Comparison of ENCODE assay signal across 8 mouse cellular contexts in the genomic region with DNA sequence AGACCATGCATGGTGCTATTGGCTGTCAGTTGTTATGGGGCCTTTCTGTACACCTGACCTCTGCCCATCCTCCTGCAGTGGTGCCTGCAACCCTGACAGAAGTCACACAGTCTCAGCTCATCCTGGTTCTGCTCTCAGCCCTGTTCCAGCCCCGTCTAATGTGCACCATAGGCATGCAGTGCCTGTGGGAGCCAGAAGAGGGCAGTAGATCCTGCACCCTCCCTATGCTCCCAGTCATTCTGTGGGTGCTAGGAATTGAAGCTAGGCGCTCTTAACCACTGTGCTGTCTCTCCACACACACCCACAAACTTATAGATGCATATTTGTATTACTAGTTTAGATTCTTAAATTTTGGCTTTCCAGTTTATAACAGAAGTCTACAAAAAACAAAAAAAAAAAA. TPM values are rescaled to one million over a fixed set of nuclear protein-coding genes. Genes with fewer than 3 reads are reported as not detected.
DNase-seq lines count a peak whose midpoint lies in the region; ATAC-seq and TF ChIP-seq lines count a peak whose summit lies in the region.

No protein-coding gene starts in this region.

- H3ac ChIP-seq in C2C12 (ENCODE audit: control insufficient read depth, insufficient read length, low read depth) = no peak overlapping the region

- no peaks in the 10 kb centered on the region for H3K27me3 ChIP-seq in forebrain, embryonic 12.5 days
- no peaks in the 10 kb centered on the region for H3K27me3 ChIP-seq in forebrain, embryonic 15.5 days
- no peaks in the 10 kb centered on the region for H3K27me3 ChIP-seq in C2C12 (ENCODE audit: control insufficient read depth, insufficient read depth, insufficient read length)

- peak; percentile 21 to 46 for DNase-seq in heart, postnatal 14 days
- DNase-seq in left cerebral cortex, adult 18-20 months (ENCODE audit: low spot score in 2 of 2) = no peak
- no peak for DNase-seq in ovary, postnatal 14 days (ENCODE audit: low spot score)

- ATAC-seq in forebrain, embryonic 12.5 days (ENCODE audit: low FRiP score) = 0 out of 2 replicates have a peak, but pooled peaks have one; percentile 41
- no peak for ATAC-seq in forebrain, embryonic 15.5 days (replicated peaks)
- ATAC-seq in monocyte, adult 5-6 weeks (replicated peaks; ENCODE audit: insufficient number of reproducible peaks, low FRiP score, low TSS enrichment, poor library complexity, severe bottlenecking) = peak; percentile 93

- WGBS in forebrain, embryonic 12.5 days = 51% methylated on average over 2 of the region's 2 CpGs
- WGBS in forebrain, embryonic 15.5 days = 59% methylated on average over 2 of the region's 2 CpGs
- 72% methylated on average over 2 of the region's 2 CpGs for WGBS in bone marrow, adult 2 months

- no peaks in the 10 kb centered on the region for H3K79me2 ChIP-seq in C2C12 (ENCODE audit: control insufficient read depth, insufficient read depth)

- no peaks in the 10 kb centered on the region for H3K79me3 ChIP-seq in C2C12 (ENCODE audit: low read depth)

- H3K9me3 ChIP-seq in forebrain, embryonic 12.5 days = no peaks in the 10 kb centered on the region
- H3K9me3 ChIP-seq in forebrain, embryonic 15.5 days = no peaks in the 10 kb centered on the region

- intact Hi-C loops in heart, postnatal 14 days (cut with DNase I) = loop anchor here (5.0 kb wide), 3 partner anchors 50 to 155 kb away; a partner anchor contains a TSS

- no peak for TF ChIP-seq POLR2A in bone marrow, adult 2 months (IDR thresholded peaks at IDR 0.05; ENCODE audit: borderline replicate concordance, control insufficient read depth, low read depth, low read length)

- H3K36me3 ChIP-seq in forebrain, embryonic 12.5 days (replicated peaks) = peaks cover 60% of the 10 kb centered on the region
- H3K36me3 ChIP-seq in forebrain, embryonic 15.5 days = peaks cover 56% of the 10 kb centered on the region
- H3K36me3 ChIP-seq in C2C12 (ENCODE audit: control insufficient read depth, insufficient read depth) = no peaks in the 10 kb centered on the region

- no peak overlapping the region for H3K9ac ChIP-seq in forebrain, embryonic 12.5 days
- H3K9ac ChIP-seq in forebrain, embryonic 15.5 days (replicated peaks) = no peak overlapping the region

- H3K27ac ChIP-seq in forebrain, embryonic 12.5 days = no peak overlapping the region
- H3K27ac ChIP-seq in forebrain, embryonic 15.5 days (replicated peaks) = no peak overlapping the region
- no peak overlapping the region for H3K27ac ChIP-seq in bone marrow, adult 2 months (ENCODE audit: control insufficient read depth, insufficient read depth, low read depth, low read length, poor library complexity)

- TF ChIP-seq CTCF in C2C12 (IDR thresholded peaks at IDR 0.05; ENCODE audit: control insufficient read depth, insufficient read depth, insufficient read length) = peak; percentile 53
- peak; percentile 90 for TF ChIP-seq CTCF in bone marrow, adult 2 months (IDR thresholded peaks at IDR 0.05; ENCODE audit: control insufficient read depth, insufficient read depth, low read length)

- no peak overlapping the region for H3K4me2 ChIP-seq in forebrain, embryonic 12.5 days
- H3K4me2 ChIP-seq in forebrain, embryonic 15.5 days (replicated peaks) = no peak overlapping the region

- no peaks in the 10 kb centered on the region for H3K4me1 ChIP-seq in forebrain, embryonic 12.5 days
- no peaks in the 10 kb centered on the region for H3K4me1 ChIP-seq in forebrain, embryonic 15.5 days
- no peaks in the 10 kb centered on the region for H3K4me1 ChIP-seq in bone marrow, adult 2 months (ENCODE audit: control insufficient read depth, insufficient read depth, low read length)

- no peak overlapping the region for H3K4me3 ChIP-seq in forebrain, embryonic 12.5 days (replicated peaks)
- no peak overlapping the region for H3K4me3 ChIP-seq in forebrain, embryonic 15.5 days
- H3K4me3 ChIP-seq in C2C12 (ENCODE audit: insufficient read depth, poor library complexity, severe bottlenecking) = no peak overlapping the region
- H3K4me3 ChIP-seq in bone marrow, adult 2 months (replicated peaks; ENCODE audit: control insufficient read depth, low read depth, low read length) = no peak overlapping the region

TF ChIP-seq in C2C12, 6 proteins besides CTCF, POLR2A, EP300 and RAD21:
- TF ChIP-seq MAX (IDR thresholded peaks at IDR 0.05) = no peak
- no peak for TF ChIP-seq MYOD1 (IDR thresholded peaks at IDR 0.05; ENCODE audit: control insufficient read depth, insufficient read length, low read depth)
- TF ChIP-seq USF1 (IDR thresholded peaks at IDR 0.05; ENCODE audit: low read depth) = no peak
- TF ChIP-seq FOSL1 (IDR thresholded peaks at IDR 0.05; ENCODE audit: insufficient read depth, low read length, poor library complexity, severe bottlenecking) = no peak
- TF ChIP-seq CEBPB (IDR thresholded peaks at IDR 0.05; ENCODE audit: low read depth) = no peak
- TF ChIP-seq MYOG (IDR thresholded peaks at IDR 0.05; ENCODE audit: control insufficient read depth, extremely low read depth, insufficient read length) = no peak

RNA-seq across cellular contexts. Expression of a gene that starts 42.6 kb away (rescaled TPM):
- 13.8 and 14.8 TPM in 2 replicates for polyA plus RNA-seq in forebrain, embryonic 12.5 days (2016; fragmentation: Nextera tagmentation; extraction: Ambion mirVana)
- polyA plus RNA-seq in forebrain, embryonic 15.5 days (2015; fragmentation: Nextera tagmentation; extraction: Ambion mirVana) = 10.4 and 12.0 TPM in 2 replicates
- polyA plus RNA-seq in C2C12 (2012; fragmentation: generic; extraction: Trizol) = 2.9 TPM
- polyA plus RNA-seq in bone marrow, adult 2 months (2011; ENCODE audit: insufficient read depth, insufficient read length, low replicate concordance, missing spikeins) = 0.41 and 2.4 TPM in 2 replicates
- 1 to 10 TPM; 2.7 to 4.5 TPM for total RNA-seq in heart, postnatal 14 days (2021)
- 0.29 to 3.3 TPM (median 1.1 TPM) in 3 replicates for total RNA-seq in monocyte, adult 5-6 weeks (2017)
- total RNA-seq in left cerebral cortex, adult 18-20 months (2021) = 10 to 100 TPM; 17.1 to 18.9 TPM

RNA-seq across cellular contexts. Expression of a gene that starts 49.5 kb away (rescaled TPM):
- polyA plus RNA-seq in forebrain, embryonic 12.5 days (2016; fragmentation: Nextera tagmentation; extraction: Ambion mirVana) = 47.1 and 47.6 TPM in 2 replicates
- 59.0 and 60.4 TPM in 2 replicates for polyA plus RNA-seq in forebrain, embryonic 15.5 days (2015; fragmentation: Nextera tagmentation; extraction: Ambion mirVana)
- 9.9 TPM for polyA plus RNA-seq in C2C12 (2012; fragmentation: generic; extraction: Trizol)
- 6.9 and 14.9 TPM in 2 replicates for polyA plus RNA-seq in bone marrow, adult 2 months (2011; ENCODE audit: insufficient read depth, insufficient read length, low replicate concordance, missing spikeins)
- 10 to 100 TPM; 15.6 to 18.2 TPM for total RNA-seq in heart, postnatal 14 days (2021)
- 73.5 to 108 TPM (median 98.7 TPM) in 3 replicates for total RNA-seq in monocyte, adult 5-6 weeks (2017)
- total RNA-seq in left cerebral cortex, adult 18-20 months (2021) = 10 to 100 TPM; 34.1 to 34.5 TPM

Comparison
In these comparisons a context has a peak if more than half of its experiments do, and no peak if none do; other contexts are left out.
1. DNase-seq: peak in heart, postnatal 14 days (2 of 2); none in left cerebral cortex, adult 18-20 months (0 of 2) and ovary, postnatal 14 days (single experiment).